Mouse (Mus musculus) B cell, adult (primary cell): ENCODE results near the gene Nsg2. TPM values are rescaled to one million over a fixed set of nuclear protein-coding genes. Genes with fewer than 3 reads are reported as not detected.

Source experiments
- total RNA-seq: library from RNA; stranded (reverse); gene quantifications from 4 replicates; pipeline ENCODE4 v1.2.4, GENCODE M21; 2023; ENCODE audit not compliant: inconsistent age

The Nsg2 gene
- total RNA-seq = 2.5 to 3.0 TPM (median 2.9 TPM) in 4 replicates

DNA sequence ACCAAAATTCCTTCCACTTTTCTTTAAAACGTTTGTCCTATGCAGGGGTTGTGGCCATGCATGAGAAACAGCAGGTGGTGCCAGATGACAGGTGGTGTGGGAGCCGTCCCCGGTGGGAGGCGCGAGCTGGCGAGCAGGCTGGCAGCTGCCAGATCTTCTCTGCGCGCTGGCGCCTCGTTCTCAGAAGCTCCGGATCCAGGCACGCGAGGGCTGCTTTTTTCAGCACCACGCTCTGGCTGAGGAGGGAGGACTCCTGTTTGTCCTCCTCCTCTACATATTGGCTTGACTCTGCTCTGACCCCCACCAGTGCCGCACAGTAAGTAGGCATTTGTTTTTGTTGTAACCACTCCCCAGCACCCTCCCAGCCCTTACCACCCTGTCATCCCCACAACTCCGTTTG, at the start of gene Nsg2:
Gene Nsg2, plus strand, starts transcription at position 183 of the 400 bp plus-strand sequence.

DNA sequence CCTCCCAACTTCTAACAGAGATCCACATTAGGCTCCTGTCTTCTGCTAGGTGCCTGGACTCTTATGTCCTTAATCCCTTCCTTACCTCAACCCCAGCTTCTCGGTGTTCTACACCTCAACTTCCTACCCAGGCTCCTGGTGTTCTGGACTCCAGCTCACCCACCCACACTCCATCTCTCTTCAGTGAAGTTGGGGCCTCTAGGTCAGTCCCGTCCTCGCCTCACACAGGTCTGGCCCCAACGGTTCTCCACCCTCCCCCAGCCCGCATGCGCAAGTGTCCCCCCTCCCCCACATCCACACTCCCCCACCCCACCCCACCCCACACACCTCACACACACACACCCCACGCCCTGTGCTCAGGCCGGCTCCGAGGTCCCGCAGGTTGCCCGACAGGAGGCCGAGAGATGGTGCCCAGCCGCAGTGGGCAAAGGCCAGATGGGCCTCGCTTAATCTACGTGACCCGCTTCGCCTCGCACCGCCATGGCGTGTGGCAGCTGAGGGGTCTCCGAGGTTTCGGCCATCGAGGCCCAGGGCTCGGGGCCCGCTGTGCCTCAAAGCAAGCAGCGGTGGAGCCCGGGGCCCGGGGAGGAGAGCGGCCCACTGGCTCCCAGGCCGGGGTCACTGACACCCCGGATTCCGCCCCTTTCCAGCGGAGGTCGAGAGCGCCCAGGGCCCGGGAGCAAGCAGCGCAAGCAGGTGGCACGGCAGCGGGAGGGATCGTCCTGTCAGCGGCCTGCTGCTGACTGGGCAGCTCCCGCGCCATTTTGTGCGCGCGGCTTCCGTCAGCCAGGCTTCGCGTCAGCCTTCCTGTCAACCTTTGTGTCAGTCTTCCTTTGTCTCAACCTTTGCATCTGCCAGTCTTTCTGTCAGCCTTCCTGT, 34.8 kb upstream of the Nsg2 start, which contains the start of gene 4930524B15Rik:
Gene 4930524B15Rik, plus strand, starts transcription at position 337 of the 879 bp plus-strand sequence.

Other genes with a start within 250 kb of the Nsg2 start
- 41.4 to 50.8 TPM (median 50.3 TPM) in 4 replicates for gene Cpeb4, start 128.3 kb upstream of the Nsg2 start, total RNA-seq
- gene 4930524B15Rik, start 34.9 kb upstream of the Nsg2 start, total RNA-seq = 0.26 TPM in 1 of 4 replicates, not detected in the others
- gene Il9r, start 199.8 kb downstream of the Nsg2 start, total RNA-seq = 27.7 to 39.1 TPM (median 30.8 TPM) in 4 replicates
- 21.3 to 25.7 TPM (median 23.2 TPM) in 4 replicates for gene Snrnp25, start 205.0 kb downstream of the Nsg2 start, total RNA-seq
- 7.3 to 11.0 TPM (median 8.1 TPM) in 4 replicates for gene Rhbdf1, start 221.8 kb downstream of the Nsg2 start, total RNA-seq
- 21.8 to 27.2 TPM (median 23.3 TPM) in 4 replicates for gene Mpg, start 226.0 kb downstream of the Nsg2 start, total RNA-seq